Mouse (Mus musculus): Measurements from ENCODE around the gene Ctns.
A peak's percentile ranks its signal among the peaks of the same experiment; 100 is the strongest.

The Ctns gene

GRCm38 (mm10) chr11:73144261-73144681 lies 54.6 kb downstream of the Ctns start:
- DNase-seq (ENCODE audit: low spot score in 2 of 2): no peak

- peak; percentile 83 to 89 for DNase-seq (ENCODE audit: low spot score in 2 of 2)
These were observed 61.0 kb downstream of the Ctns start, which contains the start of gene Haspin for GRCm38 (mm10) chr11:73137591-73138501. Gene Haspin, minus strand, starts transcription at chr11:73138294.

DNA sequence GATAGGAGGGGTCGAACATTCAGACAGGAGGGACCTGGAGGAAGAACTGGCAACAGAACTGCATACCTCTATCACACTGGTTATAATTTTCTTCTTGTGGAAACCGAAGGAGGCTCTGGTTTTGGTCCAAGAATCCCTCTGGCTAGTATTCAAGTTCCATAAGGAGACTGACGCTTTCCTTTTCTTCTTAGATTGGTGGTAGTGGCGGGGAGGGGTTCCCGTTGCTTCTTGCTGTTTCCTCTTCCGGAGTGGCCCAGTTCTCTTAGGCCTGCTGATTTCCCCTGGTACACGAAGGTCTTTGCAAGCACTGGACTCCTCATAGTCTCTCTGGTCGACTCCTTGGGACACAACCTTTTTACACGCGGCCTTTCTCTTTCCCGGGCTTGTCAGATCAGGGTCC lies 61.7 kb downstream of the Ctns start:
- DNase-seq (ENCODE audit: low spot score in 2 of 2): no peak

GRCm38 (mm10) chr11:73136587-73136986 lies 62.3 kb downstream of the Ctns start:
- DNase-seq (ENCODE audit: low spot score in 2 of 2): no peak

- no peak for DNase-seq (ENCODE audit: low spot score in 2 of 2)
These were observed 64.6 kb downstream of the Ctns start for GRCm38 (mm10) chr11:73134222-73134621.

All from frontal cortex, postnatal 36 days (tissue).